Mouse (Mus musculus) CD4-positive, CD25-positive, alpha-beta regulatory T cell (primary cell): ENCODE data around the gene Cep19. TPM values are rescaled to one million over a fixed set of nuclear protein-coding genes. Genes with fewer than 3 reads are reported as not detected.

Experiments used
- polyA plus RNA-seq: library from polyadenylated mRNA; unstranded; fragments of 100-300 nt; shearing (Covaris generic); gene quantifications from one replicate; pipeline ENCODE4 v1.2.1, GENCODE M21; 2017

Cep19 gene
- 32.4 TPM for polyA plus RNA-seq

GRCm38 (mm10) chr16:32099638-32100150 lies at the start of gene Cep19, which contains the start of gene Pigx:
Gene Cep19, plus strand, starts transcription at chr16:32099800.
Gene Pigx, minus strand, starts transcription at chr16:32099740.

GRCm38 (mm10) chr16:32078991-32079511 lies 20.5 kb upstream of the Cep19 start, which contains the start of gene Pak2:
Gene Pak2, minus strand, starts transcription at chr16:32079342.

Other genes with a start within 250 kb of the Cep19 start
- gene Meltf, start 221.0 kb upstream of the Cep19 start, polyA plus RNA-seq: 0.06 TPM
- 0.57 TPM for gene Pigz, start 165.9 kb upstream of the Cep19 start, polyA plus RNA-seq
- gene 0610012G03Rik, start 151.3 kb upstream of the Cep19 start, polyA plus RNA-seq: 41.6 TPM
- gene Ncbp2, start 151.3 kb upstream of the Cep19 start, polyA plus RNA-seq: 33.4 TPM
- 21.7 TPM for gene Senp5, start 96.5 kb upstream of the Cep19 start, polyA plus RNA-seq
- gene Pak2, start 20.5 kb upstream of the Cep19 start, polyA plus RNA-seq: 151 TPM
- 187 TPM for gene Pigx, start 60 bp upstream of the Cep19 start, polyA plus RNA-seq
- 100.0 TPM for gene Nrros, start 65.8 kb downstream of the Cep19 start, polyA plus RNA-seq
- not detected for gene Bex6, start 80.0 kb downstream of the Cep19 start, polyA plus RNA-seq
- 15.2 TPM for gene Fbxo45, start 147.4 kb downstream of the Cep19 start, polyA plus RNA-seq
- gene Wdr53, start 147.4 kb downstream of the Cep19 start, polyA plus RNA-seq: 20.8 TPM
- not detected for gene Smco1, start 171.7 kb downstream of the Cep19 start, polyA plus RNA-seq
- 23.2 TPM for gene Rnf168, start 177.7 kb downstream of the Cep19 start, polyA plus RNA-seq
- gene Ubxn7, start 232.5 kb downstream of the Cep19 start, polyA plus RNA-seq: 24.5 TPM